Mouse (Mus musculus) kidney, postnatal 0 days (tissue): ENCODE measurements around the gene Med12. TPM values are rescaled to one million over a fixed set of nuclear protein-coding genes. Genes with fewer than 3 reads are reported as not detected.

ENCODE experiments used
- ATAC-seq: fragments of 200-750 bp; cut with Nextera tagmentation; replicated peaks from 2 replicates; pipeline ENCODE4 v1.8.0; 2017; ENCODE audit warnings: low read depth, moderate number of reproducible peaks, moderate TSS enrichment, moderate library complexity; ENCODE audit not compliant: low FRiP score
- DNase-seq: peaks from one replicate; pipeline ENCODE4 v3.0.0-alpha.2; 2016; ENCODE audit warnings: low spot score
- H3K27ac ChIP-seq: fragments of 300-500 bp; sonication (generic); 2 replicates; pipeline ENCODE4 v1.5.1; 2014; ENCODE audit warnings: mild to moderate bottlenecking
- H3K27me3 ChIP-seq: fragments of 300-500 bp; sonication (generic); 2 replicates; pipeline ENCODE4 v1.6.1; 2014; ENCODE audit warnings: low read length, mixed read lengths; ENCODE audit not compliant: insufficient read depth
- H3K36me3 ChIP-seq: fragments of 300-500 bp; sonication (generic); 2 replicates; pipeline ENCODE4 v1.6.1; 2014; ENCODE audit warnings: low read length, mixed read lengths; ENCODE audit not compliant: insufficient read depth
- H3K4me1 ChIP-seq: fragments of 300-500 bp; sonication (generic); replicated peaks from 2 replicates; pipeline ENCODE4 v1.6.1; 2014; ENCODE audit warnings: antibody characterized with exemption, low read length, mixed read lengths; ENCODE audit not compliant: insufficient read depth
- H3K4me2 ChIP-seq: fragments of 300-500 bp; sonication (generic); 2 replicates; pipeline ENCODE4 v1.6.1; 2014; ENCODE audit warnings: mild to moderate bottlenecking, low read length, moderate library complexity, mixed read lengths
- H3K4me3 ChIP-seq: fragments of 300-500 bp; sonication (generic); replicated peaks from 2 replicates; pipeline ENCODE4 v1.5.1; 2014; ENCODE audit warnings: low read depth, low read length
- H3K9ac ChIP-seq: fragments of 300-500 bp; sonication (generic); 2 replicates; pipeline ENCODE4 v1.6.1; 2014; ENCODE audit warnings: low read depth, low read length
- H3K9me3 ChIP-seq: fragments of 300-500 bp; sonication (generic); replicated peaks from 2 replicates; pipeline ENCODE4 v1.6.1; 2016; ENCODE audit warnings: low read length, inconsistent platforms, mixed read lengths
- CTCF ChIP-seq: IDR thresholded peaks from 2 replicates; pipeline ENCODE4 v1.5.1; 2016; ENCODE audit warnings: antibody characterized with exemption, low read depth, mild to moderate bottlenecking, moderate library complexity
- WGBS: fragments of 180-500 bp; shearing (Covaris S2); extraction: QIAGEN DNeasy Blood & Tissue Kit; methylation state at CpG from one replicate; pipeline ENCODE4 v1.1.7; 2014; 5-methylcytosine and 5-hydroxymethylcytosine counted together
- polyA plus RNA-seq: library from polyadenylated mRNA; unstranded; fragments of >200 nt; fragmentation: Nextera tagmentation; extraction: Ambion mirVana; gene quantifications from 2 replicates; pipeline ENCODE4 v1.2.1, GENCODE M21; 2015

Gene Med12
- polyA plus RNA-seq, 1 experiment from 2014 or later = 19.8 TPM

DNA sequence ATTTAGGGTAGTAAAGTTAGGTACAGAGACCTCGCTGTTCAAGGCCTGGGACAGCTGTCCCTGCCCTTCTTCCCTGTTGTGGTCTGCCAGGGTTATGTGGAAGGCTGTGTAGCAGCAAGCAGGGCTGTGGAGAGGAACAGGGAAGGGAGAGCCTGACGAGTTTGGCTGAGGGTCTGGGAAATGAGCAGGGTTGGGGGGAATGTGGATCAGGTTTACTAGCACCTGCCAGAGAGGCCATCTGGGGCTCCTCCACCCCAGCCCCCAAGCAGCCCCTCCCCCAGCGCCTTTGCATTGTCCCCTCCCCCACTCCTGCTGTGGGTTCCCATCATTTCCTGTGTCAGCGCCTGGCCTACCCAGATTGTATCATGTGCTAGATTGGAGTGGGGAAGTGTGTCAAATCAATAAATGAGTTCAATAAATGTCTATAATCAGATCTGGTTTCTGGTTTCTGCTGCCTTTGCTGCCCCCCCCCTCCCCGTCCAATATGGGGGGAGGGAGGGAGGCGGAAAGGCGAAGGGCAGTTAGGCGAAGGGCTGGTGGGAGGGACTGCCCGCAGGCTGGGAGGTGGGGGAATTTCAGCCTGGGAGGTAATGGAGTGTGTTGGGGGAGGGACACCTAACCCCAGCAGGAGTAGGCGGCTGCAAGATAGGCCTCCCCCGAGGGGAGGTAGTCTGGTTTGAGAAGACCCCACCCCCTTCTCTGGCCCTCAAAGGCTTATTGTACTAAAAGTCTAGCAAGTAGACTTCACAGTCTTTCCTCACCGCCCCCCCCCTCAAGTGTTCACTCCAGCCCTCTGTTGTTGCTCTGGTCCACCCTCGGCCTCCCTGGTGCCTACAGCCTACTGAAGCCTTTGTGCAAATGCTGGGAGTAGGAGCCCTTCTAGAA lies 13.1 kb upstream of the Med12 start:
- DNase-seq (peak; percentile 70), ATAC-seq (peak; percentile 79)
- Histone ChIP-seq H3K4me2 (no peak overlapping the region), H3K9me3 (no peaks in the 10 kb centered on the region), H3K27me3 (no peaks in the 10 kb centered on the region), H3K4me1 (0 out of 2 replicates have a peak, but pooled peaks cover 9% of the 10 kb centered on the region), H3K4me3 (no peak overlapping the region), H3K36me3 (no peaks in the 10 kb centered on the region), H3K9ac (no peak overlapping the region), H3K27ac (peak overlapping the region; percentile 54)
- TF ChIP-seq CTCF = no peak
- 31% methylated on average over 12 of the region's 13 CpGs for WGBS

DNA sequence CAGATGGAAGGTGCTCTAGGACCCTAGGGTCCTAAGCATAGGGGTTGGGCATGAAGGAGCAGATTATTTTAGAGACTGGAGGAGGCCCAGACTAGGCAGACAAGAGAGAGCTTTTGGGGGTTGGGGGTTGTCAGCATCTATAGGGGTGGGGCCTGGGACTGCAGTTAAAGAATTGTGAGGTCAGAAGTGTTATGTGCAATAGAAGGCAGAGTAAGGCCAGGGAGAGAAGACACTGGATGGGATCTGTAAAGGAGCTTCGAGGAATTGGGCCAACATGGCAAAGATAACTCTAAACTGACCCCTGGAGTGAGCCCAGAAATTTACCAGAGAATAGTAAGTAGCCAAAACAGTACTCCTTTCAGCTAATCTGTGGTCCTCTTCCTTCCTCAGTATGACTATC lies 9.9 kb upstream of the Med12 start, which contains the start of gene Gm614:
Gene Gm614, minus strand, starts transcription at position 101 of the 400 bp plus-strand sequence.
- Histone ChIP-seq H3K27ac (no peak within 1 kb of the TSS), H3K4me2 (no peak within 1 kb of the TSS), H3K9me3 (no peaks in the 10 kb centered on the region), H3K4me3 (no peak within 1 kb of the TSS), H3K36me3 (no peaks in the 10 kb centered on the region), H3K4me1 (0 out of 2 replicates have a peak, but pooled peaks cover 9% of the 10 kb centered on the region), H3K27me3 (no peaks in the 10 kb centered on the region), H3K9ac (no peak within 1 kb of the TSS)
- WGBS = 62% methylated on average over 1 of the region's 1 CpGs
- DNase-seq (no peak), ATAC-seq (no peak)
- TF ChIP-seq CTCF = no peak

DNA sequence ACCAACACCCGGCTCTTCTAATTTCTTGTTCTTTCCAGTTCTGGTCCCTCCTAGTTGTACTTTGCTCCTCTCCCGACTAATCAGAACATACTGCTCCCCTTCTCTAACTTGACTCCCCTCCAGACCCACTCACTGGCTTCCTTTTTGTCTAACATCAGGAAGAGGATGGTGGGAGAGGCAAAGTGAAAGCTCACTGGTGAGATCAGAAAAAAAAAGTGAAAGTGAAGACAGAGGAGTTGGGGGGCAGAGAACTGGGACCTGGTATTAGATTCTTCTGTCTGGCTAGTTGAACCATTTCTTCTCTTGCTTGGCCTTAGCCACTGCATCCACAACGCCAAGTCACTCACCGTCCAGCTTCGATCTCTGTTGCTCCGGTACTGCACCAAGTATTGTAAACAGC lies 7.2 kb upstream of the Med12 start:
- H3K4me2 ChIP-seq = no peak overlapping the region
- 0 out of 2 replicates have a peak, but pooled peaks cover 2% of the 10 kb centered on the region for H3K4me1 ChIP-seq
- no peak overlapping the region for H3K27ac ChIP-seq
- H3K27me3 ChIP-seq = no peaks in the 10 kb centered on the region
- WGBS = 91% methylated on average over 6 of the region's 6 CpGs
- TF ChIP-seq CTCF = no peak
- ATAC-seq = no peak
- no peaks in the 10 kb centered on the region for H3K9me3 ChIP-seq
- no peak overlapping the region for H3K4me3 ChIP-seq
- DNase-seq = no peak
- H3K9ac ChIP-seq = no peak overlapping the region
- no peaks in the 10 kb centered on the region for H3K36me3 ChIP-seq

DNA sequence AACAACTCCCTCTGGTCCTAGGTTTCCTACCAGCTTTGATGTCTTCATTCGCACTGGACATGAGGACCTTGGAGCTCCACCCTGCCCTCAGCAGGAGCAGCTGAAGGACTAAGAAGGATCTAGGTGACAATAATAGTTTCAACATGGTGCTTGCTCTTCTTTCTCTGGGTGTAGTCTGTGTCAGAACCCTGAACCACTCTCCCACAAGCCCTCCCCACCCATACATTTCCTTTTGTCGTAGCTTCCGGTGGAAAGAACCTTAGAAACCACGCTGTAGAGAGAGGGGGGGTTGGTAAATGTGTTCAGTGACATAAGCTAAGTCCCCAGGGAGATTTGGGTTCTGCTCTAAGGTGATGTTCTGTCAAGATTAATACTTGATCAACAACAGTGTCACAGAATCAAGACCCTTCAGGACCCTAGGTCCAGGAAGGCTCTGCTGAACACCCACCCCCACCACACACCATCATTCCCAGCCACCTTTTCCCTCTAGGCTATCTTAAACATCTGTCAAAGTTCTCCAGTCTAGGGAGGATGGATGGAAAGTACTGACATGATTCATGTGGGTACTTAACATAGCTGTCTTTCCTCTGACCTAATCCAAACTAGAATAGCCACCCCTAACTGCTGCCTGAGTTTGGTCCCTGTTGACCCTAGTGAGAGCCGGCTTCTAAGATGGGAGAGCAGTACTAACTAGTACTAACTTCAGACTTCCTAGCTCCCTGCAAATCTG lies 5.6 kb upstream of the Med12 start, which contains the start of gene Il2rg:
Gene Il2rg, minus strand, starts transcription at position 231 of the 730 bp plus-strand sequence.
- 64% methylated on average over 5 of the region's 5 CpGs for WGBS
- Histone ChIP-seq H3K36me3 (no peaks in the 10 kb centered on the region), H3K27ac (no peak within 1 kb of the TSS), H3K4me2 (peak within 1 kb of the TSS; percentile 18), H3K4me3 (no peak within 1 kb of the TSS), H3K9ac (no peak within 1 kb of the TSS), H3K4me1 (0 out of 2 replicates have a peak, but pooled peaks cover 2% of the 10 kb centered on the region), H3K9me3 (no peaks in the 10 kb centered on the region), H3K27me3 (no peaks in the 10 kb centered on the region)
- peak; percentile 16 for DNase-seq
- ATAC-seq = no peak
- TF ChIP-seq CTCF = no peak

DNA sequence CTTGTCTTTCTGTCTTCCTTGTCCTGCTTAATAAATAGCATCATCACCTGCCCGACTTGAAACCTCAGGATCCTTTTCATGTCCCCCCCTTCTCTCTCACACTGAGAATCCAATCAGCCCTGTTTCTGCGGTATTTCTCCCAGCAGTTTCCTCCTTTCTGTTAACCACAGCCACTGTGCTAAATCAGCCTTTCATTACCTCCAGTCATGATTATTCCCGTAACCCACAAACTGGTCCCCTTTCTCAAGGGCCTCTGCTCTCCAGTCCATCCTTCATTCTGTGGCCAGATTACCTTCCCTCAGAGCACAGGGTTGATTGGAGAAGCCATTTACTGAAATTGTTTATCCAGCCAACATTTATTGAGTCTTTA lies 5.1 kb upstream of the Med12 start, which contains the start of gene Gm20489:
Gene Gm20489, minus strand, starts transcription at position 269 of the 370 bp plus-strand sequence.
- ATAC-seq (no peak), DNase-seq (no peak)
- Histone ChIP-seq H3K9me3 (no peaks in the 10 kb centered on the region), H3K9ac (no peak within 1 kb of the TSS), H3K4me1 (0 out of 2 replicates have a peak, but pooled peaks cover 2% of the 10 kb centered on the region), H3K27ac (no peak within 1 kb of the TSS), H3K36me3 (no peaks in the 10 kb centered on the region), H3K4me3 (no peak within 1 kb of the TSS), H3K27me3 (no peaks in the 10 kb centered on the region), H3K4me2 (peak within 1 kb of the TSS; percentile 18)
- WGBS = 42% methylated on average over 3 of the region's 3 CpGs
- TF ChIP-seq CTCF = no peak

DNA sequence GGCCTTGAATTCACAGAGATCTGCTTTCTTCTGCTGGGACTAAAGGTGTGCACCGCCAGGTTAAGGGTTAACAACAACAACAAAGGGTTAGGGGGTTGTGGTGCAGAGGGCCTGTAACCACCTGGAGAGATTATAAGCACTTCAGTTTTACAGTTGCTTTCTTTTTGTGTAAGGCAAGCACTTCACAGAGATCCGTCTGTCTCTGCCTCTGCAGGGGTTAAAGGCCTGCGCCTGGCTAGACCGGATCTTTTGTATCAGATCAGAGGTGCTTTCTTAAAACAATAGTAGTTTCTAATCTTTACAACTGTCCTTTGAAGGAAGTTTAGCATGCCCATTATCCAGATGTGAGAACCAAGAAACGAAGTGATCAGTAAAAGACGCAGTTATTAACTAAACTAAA lies 420 bp upstream of the Med12 start:
- TF ChIP-seq CTCF = no peak
- Histone ChIP-seq H3K27me3 (no peaks in the 10 kb centered on the region), H3K4me2 (peak overlapping the region; percentile 54; the same call in 1 of the 2 replicates), H3K4me1 (no peaks in the 10 kb centered on the region), H3K36me3 (no peaks in the 10 kb centered on the region), H3K9ac (no peak overlapping the region), H3K27ac (no peak overlapping the region), H3K9me3 (no peaks in the 10 kb centered on the region), H3K4me3 (peak overlapping the region; percentile 54)
- no peak for DNase-seq
- ATAC-seq = no peak
- WGBS = 28% methylated on average over 6 of the region's 6 CpGs
